Mouse (Mus musculus): ENCODE measurements around the gene Rlbp1. TPM values are rescaled to one million over a fixed set of nuclear protein-coding genes. Genes with fewer than 3 reads are reported as not detected.

The Rlbp1 gene
- polyA plus RNA-seq, 2 experiments from 2014 or later, result 0.54 TPM; not detected in 1

Other genes with a start within 250 kb of the Rlbp1 start
- 10 to 100 TPM; 21.9 to 23.7 TPM for gene Mfge8, start 238.0 kb downstream of the Rlbp1 start, polyA plus RNA-seq (2017; shearing (Covaris generic))
- gene Abhd2, start 113.8 kb downstream of the Rlbp1 start, polyA plus RNA-seq (2017; shearing (Covaris generic)), result 10 to 100 TPM; 16.9 to 27.7 TPM
- gene Fanci, start 4.9 kb upstream of the Rlbp1 start, polyA plus RNA-seq (2017; shearing (Covaris generic)), result 1 to 10 TPM; 5.0 to 6.4 TPM
- 10 to 100 TPM; 22.5 to 23.1 TPM for gene Polg, start 79.3 kb upstream of the Rlbp1 start, polyA plus RNA-seq (2017; shearing (Covaris generic))
- not detected for gene Rhcg, start 230.6 kb upstream of the Rlbp1 start, polyA plus RNA-seq (2017; shearing (Covaris generic))

Measured in activated CD4-positive, CD25-positive, alpha-beta regulatory T cell, adult 4 months (primary cell).